Comparison of ENCODE assay signal across 11 mouse cellular contexts in the genomic region with DNA sequence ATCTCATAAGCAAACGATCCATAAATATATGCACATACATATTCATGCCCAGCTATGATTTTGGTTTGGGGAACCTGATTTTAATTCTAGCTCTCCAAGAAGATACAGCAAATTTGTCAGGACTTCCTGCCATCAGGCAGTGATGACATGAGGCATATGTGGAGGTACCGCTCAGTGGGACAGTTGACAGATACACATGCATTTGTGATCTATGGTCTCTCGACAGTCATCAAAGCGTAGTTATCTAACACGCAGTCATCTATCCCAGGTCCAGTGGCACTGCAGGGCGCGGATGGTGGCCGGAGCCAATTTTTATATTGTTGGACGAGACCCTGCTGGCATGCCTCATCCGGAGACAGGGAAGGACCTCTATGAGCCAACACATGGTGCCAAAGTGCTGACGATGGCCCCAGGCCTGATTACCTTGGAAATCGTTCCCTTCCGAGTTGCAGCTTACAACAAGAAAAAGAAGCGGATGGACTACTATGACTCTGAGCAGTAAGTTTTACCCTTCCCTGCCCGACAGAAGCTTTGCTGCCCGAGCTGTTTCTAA.
A peak's percentile ranks its signal among the peaks of the same experiment; 100 is the strongest.
DNase-seq lines count a peak whose midpoint lies in the region; ATAC-seq and TF ChIP-seq lines count a peak whose summit lies in the region.
"Had no signal": no experiment of that assay in that cellular context is flagged by ENCODE, and none has a peak within 500 bp of the region (broad histone marks: within the 10 kb centered on the region; RNA-seq: fewer than 3 reads in every experiment).

No protein-coding gene starts in this region.

- ATAC-seq in frontal cortex, adult (ENCODE audit: low TSS enrichment) = peak; percentile 59
- no peak for ATAC-seq in lung, postnatal 0 days
- ATAC-seq in neural tube, embryonic 15.5 days (ENCODE audit: low FRiP score) = peak; percentile 51; the same call in 1 of the 2 replicates

- 88% methylated on average over 16 of the region's 16 CpGs for WGBS in lung, postnatal 0 days
- WGBS in neural tube, embryonic 15.5 days = 66% methylated on average over 16 of the region's 16 CpGs
- 93% methylated on average over 16 of the region's 16 CpGs for WGBS in embryonic facial prominence, embryonic 10.5 days

- no peak overlapping the region for H3K27ac ChIP-seq in lung, postnatal 0 days (ENCODE audit: low read length)
- H3K27ac ChIP-seq in neural tube, embryonic 15.5 days (replicated peaks) = no peak overlapping the region
- no peak overlapping the region for H3K27ac ChIP-seq in embryonic facial prominence, embryonic 10.5 days (replicated peaks)
- H3K27ac ChIP-seq: embryonic facial prominence, embryonic 13.5 days; layer of hippocampus, adult 2 months; stomach, embryonic 15.5 days had no signal

- no peaks in the 10 kb centered on the region for H3K4me1 ChIP-seq in lung, postnatal 0 days (ENCODE audit: insufficient read depth, low read depth, low read length)
- peaks cover 13% of the 10 kb centered on the region for H3K4me1 ChIP-seq in neural tube, embryonic 15.5 days
- H3K4me1 ChIP-seq in embryonic facial prominence, embryonic 10.5 days = 0 out of 2 replicates have a peak, but pooled peaks cover 5% of the 10 kb centered on the region
- H3K4me1 ChIP-seq: embryonic facial prominence, embryonic 13.5 days; stomach, embryonic 15.5 days had no signal

- no peak for TF ChIP-seq EP300 in lung, postnatal 0 days (IDR thresholded peaks at IDR 0.05)

- no peak overlapping the region for H3K4me2 ChIP-seq in lung, postnatal 0 days (replicated peaks; ENCODE audit: low read depth, low read length)
- no peak overlapping the region for H3K4me2 ChIP-seq in neural tube, embryonic 15.5 days
- H3K4me2 ChIP-seq: embryonic facial prominence, embryonic 13.5 days; stomach, embryonic 15.5 days had no signal

- no peaks in the 10 kb centered on the region for H3K27me3 ChIP-seq in lung, postnatal 0 days (replicated peaks; ENCODE audit: insufficient read depth, low read length)
- H3K27me3 ChIP-seq in neural tube, embryonic 15.5 days (replicated peaks) = no peaks in the 10 kb centered on the region
- H3K27me3 ChIP-seq in embryonic facial prominence, embryonic 10.5 days (replicated peaks; ENCODE audit: low read depth, poor library complexity, severe bottlenecking) = no peaks in the 10 kb centered on the region
- H3K27me3 ChIP-seq: embryonic facial prominence, embryonic 13.5 days; stomach, embryonic 15.5 days had no signal

- H3K9me3 ChIP-seq in lung, postnatal 0 days (ENCODE audit: low read length) = no peaks in the 10 kb centered on the region
- H3K9me3 ChIP-seq in neural tube, embryonic 15.5 days (replicated peaks) = no peaks in the 10 kb centered on the region
- H3K9me3 ChIP-seq in embryonic facial prominence, embryonic 10.5 days = no peaks in the 10 kb centered on the region
- H3K9me3 ChIP-seq: embryonic facial prominence, embryonic 13.5 days; stomach, embryonic 15.5 days had no signal

- TF ChIP-seq CTCF in lung, postnatal 0 days (IDR thresholded peaks at IDR 0.05) = no peak

- no peak overlapping the region for H3K9ac ChIP-seq in lung, postnatal 0 days (replicated peaks; ENCODE audit: low read depth)
- H3K9ac ChIP-seq in neural tube, embryonic 15.5 days (replicated peaks) = no peak overlapping the region
- H3K9ac ChIP-seq: embryonic facial prominence, embryonic 13.5 days; stomach, embryonic 15.5 days had no signal

- H3K4me3 ChIP-seq in lung, postnatal 0 days (ENCODE audit: low read depth, low read length) = no peak overlapping the region
- no peak overlapping the region for H3K4me3 ChIP-seq in neural tube, embryonic 15.5 days (replicated peaks)
- no peak overlapping the region for H3K4me3 ChIP-seq in embryonic facial prominence, embryonic 10.5 days
- H3K4me3 ChIP-seq: embryonic facial prominence, embryonic 13.5 days; layer of hippocampus, adult 2 months; stomach, embryonic 15.5 days had no signal

- H3K36me3 ChIP-seq in lung, postnatal 0 days (ENCODE audit: insufficient read depth, low read length) = peaks cover 9% of the 10 kb centered on the region; the same call in 1 of the 2 replicates
- peaks cover 23% of the 10 kb centered on the region for H3K36me3 ChIP-seq in neural tube, embryonic 15.5 days
- peaks cover 49% of the 10 kb centered on the region for H3K36me3 ChIP-seq in embryonic facial prominence, embryonic 10.5 days (replicated peaks)

- no peak for DNase-seq in frontal cortex, postnatal 25 days (ENCODE audit: low spot score in 2 of 2)
- DNase-seq in lung, postnatal 14 days = peak; percentile 6
- DNase-seq in lung, postnatal 0 days (ENCODE audit: low spot score) = no peak
- peak; percentile 93 for DNase-seq in cerebellum, adult 9-11 months
- DNase-seq in embryonic facial prominence, embryonic 10.5 days (ENCODE audit: low spot score) = no peak
- no peak for DNase-seq in right cerebral cortex, postnatal 14 days

Comparison
In these comparisons a context has a peak if more than half of its experiments do, and no peak if none do; other contexts are left out.
1. DNase-seq: peak in lung, postnatal 14 days (single experiment) and cerebellum, adult 9-11 months (single experiment); none in frontal cortex, postnatal 25 days (0 of 2), lung, postnatal 0 days (single experiment), embryonic facial prominence, embryonic 10.5 days (single experiment) and right cerebral cortex, postnatal 14 days (single experiment).